Mouse (Mus musculus): ENCODE results near the gene Hsd17b2.

Hsd17b2 gene

DNA sequence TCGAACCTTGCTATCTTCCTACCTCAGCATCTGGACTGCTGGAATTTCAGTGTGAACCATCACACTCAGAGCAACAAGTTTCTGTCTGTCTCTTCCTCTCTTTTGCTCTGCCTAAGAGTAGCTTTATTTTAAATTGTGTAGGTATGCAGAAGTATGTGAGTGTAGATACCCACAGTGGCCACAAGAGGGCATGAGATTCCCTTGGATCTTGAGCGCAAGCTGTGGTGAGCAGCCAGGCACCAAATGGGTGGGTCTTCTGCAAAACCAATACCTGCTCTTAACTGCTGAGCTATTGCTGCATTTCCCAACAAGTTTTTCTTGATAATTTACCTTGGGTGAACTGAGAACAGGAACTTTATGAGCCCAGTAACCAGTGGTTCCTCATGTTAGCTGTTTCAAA lies 70.4 kb downstream of the Hsd17b2 start:
- peak; percentile 86 for DNase-seq (ENCODE audit: low read depth, low spot score)

DNA sequence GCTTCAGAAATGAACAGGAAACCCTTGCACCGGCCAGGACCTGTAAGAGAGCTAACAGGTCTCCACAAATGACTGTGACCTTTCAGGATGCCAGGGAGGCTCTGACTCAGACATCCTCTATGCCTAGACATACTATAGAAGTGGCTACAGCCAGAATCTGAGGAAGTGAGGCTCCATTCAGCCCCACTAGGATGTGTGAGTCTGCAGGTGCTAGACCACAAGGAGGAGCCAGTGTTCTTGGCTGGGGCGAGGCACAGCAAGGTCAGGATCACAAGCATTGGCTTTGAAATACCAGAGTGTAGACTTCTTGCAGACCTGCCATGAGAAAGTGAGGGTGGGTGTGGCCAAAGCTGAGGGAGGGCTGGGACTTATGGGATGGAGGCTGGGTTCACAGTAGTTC lies 70.9 kb downstream of the Hsd17b2 start:
- DNase-seq (ENCODE audit: low read depth, low spot score) = peak; percentile 89

DNA sequence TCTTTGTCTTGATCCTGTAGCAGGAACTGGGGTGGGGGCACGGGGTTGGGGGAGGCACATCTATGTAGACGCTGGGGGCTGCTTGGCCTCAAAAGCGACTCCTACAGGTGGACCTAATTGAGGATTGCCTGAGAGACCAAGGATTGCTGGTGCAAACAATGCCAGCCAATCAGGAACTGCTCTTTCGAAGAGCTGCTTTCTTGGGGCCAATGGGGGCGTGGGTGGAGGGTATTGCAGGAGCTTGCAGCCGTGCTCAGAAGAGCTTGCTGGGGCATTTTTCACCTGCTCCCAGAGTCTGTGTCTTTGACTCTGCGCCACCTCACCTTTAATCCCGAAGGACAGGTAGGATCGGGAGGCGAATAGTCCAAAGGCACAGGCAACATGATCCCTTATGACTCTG lies 73.9 kb downstream of the Hsd17b2 start:
- peak; percentile 72 for DNase-seq (ENCODE audit: low read depth, low spot score)

DNA sequence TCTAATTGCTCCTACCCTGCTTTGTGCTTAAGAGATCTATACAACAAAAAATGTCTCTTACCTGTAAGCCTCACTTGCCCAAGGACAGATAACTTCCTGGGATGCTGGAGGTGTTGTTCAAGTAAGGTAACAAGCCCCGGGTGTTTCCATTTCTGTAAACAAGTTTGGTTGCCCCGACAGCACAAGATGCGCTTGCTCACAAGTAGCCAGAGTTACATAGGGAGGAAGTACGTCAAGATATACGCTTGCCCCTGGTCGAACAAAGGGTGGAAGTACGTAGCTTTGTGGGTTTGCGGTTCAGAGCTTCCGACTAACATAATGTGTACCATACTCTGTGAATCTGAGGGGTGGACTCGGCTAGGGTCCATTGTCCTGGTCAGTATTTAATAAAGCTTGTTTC lies 74.4 kb downstream of the Hsd17b2 start:
- no peak for DNase-seq (ENCODE audit: low read depth, low spot score)

DNA sequence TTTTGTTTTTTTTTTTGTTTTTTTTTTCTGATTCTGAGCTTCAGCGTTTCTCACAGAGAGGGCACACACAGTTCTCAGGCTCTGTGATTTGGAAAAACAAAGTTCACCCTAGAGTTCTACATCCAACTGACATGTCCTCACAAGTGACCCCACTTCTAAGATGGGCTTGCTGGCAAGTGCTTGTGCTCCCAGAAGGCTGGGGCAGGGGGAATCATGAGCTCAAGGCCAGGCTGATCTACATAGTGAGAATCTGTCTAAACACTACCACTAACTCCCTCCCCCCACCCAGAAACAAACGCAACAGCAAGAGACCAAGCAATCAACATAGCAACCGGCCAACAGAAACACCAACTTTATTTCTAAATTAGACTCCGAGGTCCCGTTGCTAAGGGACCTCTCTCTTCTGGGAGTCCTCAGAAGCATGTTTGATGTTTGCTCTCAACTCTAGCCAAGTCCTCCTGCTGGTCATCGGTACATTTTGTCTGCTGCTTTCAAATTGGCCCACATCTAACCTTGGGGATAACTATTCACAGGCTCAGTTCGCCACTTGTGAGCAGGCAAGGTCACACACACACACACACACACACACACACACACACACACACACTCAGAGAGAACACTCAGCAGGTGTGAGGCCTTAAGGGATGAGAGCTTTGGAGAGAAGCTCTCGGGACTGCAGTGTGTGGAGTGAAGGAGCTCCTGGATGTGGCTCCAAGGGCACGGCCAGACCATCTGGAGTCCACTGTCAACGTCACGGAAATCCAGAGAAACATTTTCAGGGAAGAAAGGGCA lies 77.0 kb downstream of the Hsd17b2 start:
- DNase-seq (ENCODE audit: low read depth, low spot score) = no peak

DNA sequence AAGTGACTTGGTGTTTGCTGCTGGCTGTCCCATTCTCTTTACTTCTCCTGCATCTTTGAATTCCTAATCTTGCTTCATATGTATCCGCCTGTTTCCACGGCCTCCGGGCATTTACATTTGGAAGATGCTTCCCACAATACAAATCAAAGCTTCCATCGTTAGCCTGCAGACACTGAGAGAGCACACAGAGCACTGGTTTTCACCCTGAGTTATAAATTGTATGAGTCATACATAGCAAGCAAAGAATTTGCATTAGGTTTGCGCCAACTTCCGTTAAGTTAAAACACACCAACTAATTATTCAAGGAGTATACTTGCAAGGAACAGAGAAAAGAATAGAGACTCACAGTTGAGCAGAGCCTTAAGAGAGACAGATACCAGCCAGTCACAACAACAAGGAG lies 77.6 kb downstream of the Hsd17b2 start:
- DNase-seq (ENCODE audit: low read depth, low spot score) = no peak

DNA sequence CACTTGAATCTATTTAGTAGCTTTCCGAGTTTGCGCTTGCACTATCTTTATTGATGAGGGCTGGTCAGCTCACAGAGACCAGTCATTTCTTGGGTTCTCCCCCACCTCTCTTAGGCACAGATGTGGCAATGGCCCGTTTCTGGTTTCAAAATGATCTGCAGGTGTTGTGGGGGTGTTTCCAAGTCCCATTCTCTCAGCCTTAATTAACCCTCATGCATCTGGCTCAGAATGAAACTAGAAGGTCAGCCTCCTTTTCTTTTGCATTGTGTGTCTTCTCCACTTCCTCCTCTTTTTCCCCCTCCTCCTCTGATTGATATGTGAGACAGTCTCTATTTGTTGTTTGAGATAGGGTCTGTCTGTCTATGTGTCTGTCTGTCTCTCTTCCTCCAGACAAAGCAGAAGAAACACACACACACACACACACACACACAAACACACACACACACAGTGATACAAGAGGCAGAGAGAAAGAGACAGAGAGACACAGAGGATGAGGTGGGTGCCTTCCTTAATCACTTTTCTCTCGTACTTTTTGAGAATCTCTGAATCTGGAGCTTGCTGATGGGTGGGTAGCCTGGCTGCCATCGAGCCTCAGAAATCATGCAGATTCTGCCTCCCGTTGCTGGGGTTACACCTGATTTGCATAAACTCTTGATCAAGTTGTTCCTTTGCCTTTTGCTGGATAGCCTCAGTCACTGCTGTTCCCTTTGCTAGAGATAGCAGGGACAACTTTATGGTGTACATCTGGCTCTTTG lies 79.8 kb downstream of the Hsd17b2 start:
- DNase-seq (ENCODE audit: low read depth, low spot score) = no peak

DNA sequence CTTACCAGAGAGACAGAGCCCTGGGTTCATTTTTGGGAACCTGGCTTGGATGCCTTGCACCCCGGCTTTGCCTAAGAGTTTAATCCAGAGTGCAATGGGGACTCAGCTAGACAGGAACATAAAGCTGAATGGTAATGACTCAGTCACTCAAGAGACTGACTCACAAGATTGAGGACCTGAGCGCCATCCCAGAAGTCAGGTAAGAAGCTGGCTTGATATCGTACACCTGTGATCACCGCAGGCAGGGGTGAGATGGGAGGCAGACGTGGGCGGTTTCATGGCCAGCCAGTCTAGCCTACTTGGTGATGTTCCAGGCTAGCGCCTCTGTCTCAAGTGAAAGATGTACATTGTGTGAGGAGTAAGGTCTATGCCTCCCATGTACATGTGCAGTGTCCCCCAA lies 81.3 kb downstream of the Hsd17b2 start:
- no peak for DNase-seq (ENCODE audit: low read depth, low spot score)

DNA sequence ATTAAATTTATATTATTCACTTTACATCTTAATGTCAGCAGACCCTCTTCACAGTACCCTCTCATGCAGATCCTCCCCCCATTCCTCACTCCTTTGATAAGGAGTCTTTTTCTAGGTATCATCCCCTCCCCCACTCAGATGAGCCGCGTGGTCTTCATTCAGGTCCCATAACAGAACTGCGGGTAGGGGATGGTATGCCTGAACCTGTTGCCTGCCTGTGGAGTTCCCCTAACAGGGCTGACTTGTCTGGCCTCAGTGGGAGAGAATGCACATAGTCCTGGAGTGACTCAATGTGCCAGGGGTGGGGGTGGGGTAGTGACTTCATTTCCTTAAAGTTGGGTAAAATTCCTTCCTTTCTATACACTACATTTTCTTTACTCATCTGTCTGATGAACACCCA lies 84.7 kb downstream of the Hsd17b2 start:
- no peak for DNase-seq (ENCODE audit: low read depth, low spot score)

DNA sequence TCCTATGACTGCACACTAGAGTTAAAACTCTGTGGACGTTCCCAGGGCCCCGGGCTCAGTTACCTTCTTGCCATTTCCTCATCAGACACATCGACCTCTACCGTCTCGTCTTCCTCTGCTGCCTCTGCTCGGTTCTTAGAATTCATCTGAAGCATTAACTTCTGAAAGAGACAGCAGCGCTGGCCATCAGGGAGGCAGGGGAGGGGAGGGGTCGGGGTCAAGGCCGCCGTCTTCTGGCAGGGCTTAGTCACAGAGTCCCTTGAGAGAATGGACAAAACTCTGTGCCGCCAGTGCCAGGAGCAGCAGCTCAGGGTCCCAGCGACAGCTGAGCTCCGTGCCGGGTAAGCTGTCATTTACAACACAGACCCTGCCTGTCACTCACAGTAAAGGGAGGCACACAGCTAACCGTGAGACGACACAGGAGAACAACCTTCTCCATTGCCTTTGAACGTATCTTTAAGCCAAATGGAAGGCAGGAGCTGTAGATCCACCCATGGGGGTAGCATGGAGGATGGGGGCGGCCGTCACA lies 91.0 kb downstream of the Hsd17b2 start:
- no peak for DNase-seq (ENCODE audit: low read depth, low spot score)

DNA sequence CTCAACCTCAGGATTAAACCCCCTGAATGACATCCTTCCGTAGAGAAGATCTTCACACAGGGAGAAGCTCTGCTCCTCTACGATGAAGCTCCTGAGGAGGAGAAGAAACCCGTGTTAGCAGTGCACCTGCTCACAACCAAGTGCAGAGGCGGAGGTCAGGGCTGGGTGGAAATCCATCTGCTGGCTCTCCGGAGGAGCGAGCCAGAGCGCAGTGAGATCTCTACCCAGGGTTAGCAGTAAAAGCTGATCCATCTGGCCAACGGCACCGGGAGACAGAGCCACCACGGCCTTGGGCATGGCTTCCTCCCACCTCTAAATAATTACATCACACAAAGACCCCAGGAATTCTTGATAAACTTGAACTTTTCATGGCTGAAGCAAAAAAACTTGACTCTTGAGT lies 92.9 kb downstream of the Hsd17b2 start:
- DNase-seq (ENCODE audit: low read depth, low spot score) = no peak

DNA sequence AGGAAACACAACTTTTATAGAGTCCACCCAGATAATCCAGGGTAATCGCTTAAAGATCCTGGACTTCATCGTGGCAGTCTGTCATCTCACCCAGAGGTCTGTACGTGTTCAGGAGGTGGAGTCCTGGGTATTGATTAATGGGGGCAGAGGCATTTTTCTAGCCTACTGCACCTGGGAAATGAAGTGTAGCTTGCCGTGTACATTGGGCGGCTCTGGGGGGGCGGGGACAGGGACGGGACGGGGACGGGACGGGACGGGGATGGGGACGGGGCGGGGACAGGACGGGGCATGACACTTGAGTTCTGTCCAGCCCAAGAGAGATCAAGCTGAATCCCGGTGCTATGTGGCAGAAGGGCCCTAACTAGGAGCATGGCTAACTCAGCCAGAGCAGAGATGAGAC lies 94.8 kb downstream of the Hsd17b2 start:
- DNase-seq (ENCODE audit: low read depth, low spot score) = no peak

DNA sequence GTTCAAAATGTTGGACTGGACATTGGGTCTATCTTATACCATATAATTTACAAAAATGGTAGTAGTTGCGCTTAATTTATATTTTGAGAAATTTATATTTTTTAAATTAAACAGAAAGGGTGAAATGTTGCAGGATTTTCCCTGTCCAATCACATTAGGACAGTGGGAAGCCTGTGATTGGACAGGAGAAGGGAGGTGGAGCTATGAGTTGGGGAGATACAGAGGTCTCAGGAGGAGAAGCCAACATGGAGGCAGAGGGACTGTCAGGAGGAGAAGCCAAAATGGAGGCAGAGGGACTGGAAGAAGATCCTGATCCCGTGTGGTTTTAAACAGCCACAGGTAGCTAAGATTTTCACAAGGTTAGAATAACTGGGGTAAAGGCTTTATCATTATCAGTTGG lies 96.4 kb downstream of the Hsd17b2 start:
- DNase-seq (ENCODE audit: low read depth, low spot score) = peak; percentile 64

DNA sequence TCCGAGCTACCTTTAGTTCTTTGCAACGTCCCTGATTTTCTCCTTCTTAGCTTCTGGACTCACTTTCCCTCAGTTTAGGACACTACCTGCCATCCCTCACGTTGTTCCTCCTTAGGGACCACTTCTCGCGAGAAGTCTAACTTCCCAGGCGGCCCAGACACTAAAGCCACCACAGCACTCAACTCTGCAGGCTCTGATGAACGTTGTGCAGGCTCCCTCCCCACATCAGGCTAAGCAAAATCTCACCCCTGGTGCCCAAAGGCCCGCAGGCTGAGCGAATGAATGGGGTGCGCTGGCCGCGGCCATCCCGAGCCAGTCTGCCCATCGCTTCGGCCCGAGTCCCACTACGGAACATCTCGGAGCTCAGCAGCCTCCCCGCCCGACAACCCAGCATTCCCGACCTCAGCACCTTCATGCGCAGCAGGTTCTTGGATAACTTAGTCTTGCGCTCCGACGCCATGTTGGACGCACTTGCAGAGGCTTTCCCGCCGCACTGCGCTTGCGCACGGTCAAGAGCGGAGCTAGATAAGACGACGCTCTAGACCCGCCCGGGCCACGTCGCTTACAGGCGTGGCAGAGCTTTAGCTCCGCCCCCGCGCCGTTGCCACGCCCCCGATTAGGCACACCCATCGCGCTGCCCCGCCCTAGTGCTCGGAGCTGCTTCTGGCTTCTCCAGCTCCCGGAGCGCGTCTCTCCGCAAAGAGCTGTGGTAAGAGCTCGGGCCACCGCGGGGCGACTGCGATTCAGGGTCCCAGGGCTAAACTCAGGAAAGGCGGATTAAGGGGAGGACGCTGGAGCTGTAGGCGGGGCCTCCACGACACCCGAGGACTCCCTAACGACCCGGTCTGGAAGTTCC lies 100.0 kb downstream of the Hsd17b2 start, which contains the start of gene Mphosph6:
Gene Mphosph6 (minus strand): TSS at position 501 of the 856 bp plus-strand sequence.
- peak; percentile 99 for DNase-seq (ENCODE audit: low read depth, low spot score)

DNA sequence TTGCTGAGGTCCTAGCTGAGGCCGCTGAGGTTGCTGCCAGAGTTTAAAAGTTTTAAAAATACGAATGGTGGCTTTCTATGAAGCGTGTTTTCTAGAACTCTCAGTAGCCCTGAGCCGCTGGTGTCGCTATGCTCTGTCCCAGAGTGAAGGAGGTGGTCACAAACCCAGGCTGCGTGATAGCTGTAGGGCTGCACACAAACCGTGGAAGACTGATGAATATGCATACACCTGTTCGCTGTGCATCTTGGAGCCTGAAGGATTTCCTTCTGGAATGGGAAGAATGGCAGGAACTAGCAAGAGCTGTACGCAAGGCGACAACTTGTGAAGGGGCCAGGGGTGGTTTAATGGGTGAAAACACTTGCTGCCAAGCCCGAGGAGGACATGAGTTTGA lies 100.6 kb downstream of the Hsd17b2 start:
- no peak for DNase-seq (ENCODE audit: low read depth, low spot score)

DNA sequence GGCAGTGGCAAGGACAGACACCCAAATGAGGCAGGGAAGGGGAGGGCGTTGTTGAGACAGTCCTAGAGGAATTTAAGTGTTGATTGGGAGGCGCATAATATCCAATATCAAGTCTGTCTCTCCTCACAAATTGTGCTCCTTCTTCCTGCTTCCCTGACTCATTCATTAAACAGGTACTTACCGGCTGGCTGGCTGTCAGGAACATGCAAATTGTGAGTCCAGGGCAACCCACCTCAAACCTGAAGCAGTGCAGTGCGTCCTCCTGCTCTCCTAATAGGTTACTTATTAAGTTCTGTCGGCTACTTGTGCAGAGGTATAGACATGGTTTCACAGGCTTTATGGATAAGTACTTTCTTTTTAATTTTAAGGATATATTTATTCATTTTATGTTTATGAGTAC lies 103.7 kb downstream of the Hsd17b2 start:
- no peak for DNase-seq (ENCODE audit: low read depth, low spot score)

All from ZHBTc4 (cell line).